Mouse (Mus musculus): ENCODE measurements around the gene Dmrtc2. TPM values are rescaled to one million over a fixed set of nuclear protein-coding genes. Genes with fewer than 3 reads are reported as not detected.
"Not testable (repeated sequence)": the region's sequence is repeated elsewhere in the genome, so short reads cannot be mapped to it uniquely, and the experiment has no call there.

Dmrtc2 gene
- polyA plus RNA-seq, 1 experiment: not detected

DNA sequence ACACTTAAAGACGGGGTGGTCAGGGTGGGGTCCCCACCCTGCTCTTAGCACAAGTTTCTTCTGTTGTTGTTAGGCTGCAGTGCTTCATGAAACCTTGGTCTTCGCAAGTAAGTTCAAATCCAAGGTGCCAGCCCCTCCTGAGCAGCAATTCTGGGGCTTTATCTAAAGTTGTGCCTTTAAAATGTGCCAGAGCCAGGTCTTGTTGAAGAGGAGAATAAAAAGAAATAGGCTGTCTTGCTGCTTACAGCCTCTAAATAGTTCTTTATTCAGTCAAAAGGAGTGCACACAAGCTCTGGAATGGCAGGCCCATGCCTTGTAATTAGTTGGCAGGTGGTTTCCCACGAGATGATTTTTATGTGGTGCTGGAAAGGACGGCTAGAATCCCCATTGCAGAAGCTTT is 17.2 kb downstream of the Dmrtc2 start:
- Histone ChIP-seq H3K36me3 (replicated peaks; ENCODE audit: low read length) (peaks cover 62% of the 10 kb centered on the region), H3K4me3 (replicated peaks) (peak overlapping the region; percentile 100), H3K9me3 (no peaks in the 10 kb centered on the region), H3K4me1 (peaks cover 47% of the 10 kb centered on the region), H3K27me3 (replicated peaks) (no peaks in the 10 kb centered on the region)
- no peak for TF ChIP-seq GATA1 (IDR thresholded peaks at IDR 0.05; ENCODE audit: borderline replicate concordance, low read length)
- no peak for TF ChIP-seq FLI1 (IDR thresholded peaks at IDR 0.05; ENCODE audit: low read length)

DNA sequence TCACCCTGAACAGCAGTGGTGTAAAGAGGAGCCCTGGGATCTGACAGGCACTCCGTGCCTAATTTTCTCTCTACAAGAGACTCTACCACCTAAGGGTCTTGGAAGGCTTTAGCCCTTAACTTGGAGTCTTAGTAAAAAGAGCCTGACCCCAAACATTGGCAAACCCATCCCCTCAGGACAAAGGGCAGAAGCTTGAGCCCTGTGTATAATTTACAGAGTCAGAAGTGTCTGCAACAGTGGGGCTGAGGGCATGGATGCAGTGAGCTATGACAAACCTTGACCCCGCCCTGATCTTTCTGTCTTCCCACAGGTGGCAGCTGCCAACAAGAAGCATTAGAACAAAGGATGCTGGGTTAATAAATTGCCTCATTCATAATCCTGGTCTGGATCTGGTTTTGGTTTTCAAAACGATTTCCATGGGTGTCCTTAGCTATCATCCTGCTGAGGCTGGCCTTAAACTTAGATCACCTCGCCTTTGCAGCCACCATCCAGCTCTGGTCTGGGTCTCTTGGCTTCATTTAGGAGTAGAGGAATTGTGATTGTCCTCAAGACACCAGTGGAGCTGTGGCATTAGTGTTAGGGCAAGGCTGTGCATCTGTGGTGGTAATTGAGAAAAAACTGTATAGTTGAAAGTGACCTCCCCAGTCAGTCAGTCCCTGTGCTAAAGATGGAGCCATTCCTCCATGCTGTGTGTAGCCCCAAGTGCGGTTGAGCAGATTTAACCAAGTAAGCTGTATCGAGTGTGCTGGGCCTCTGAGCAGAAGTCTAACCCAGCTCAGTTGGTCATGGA is 19.8 kb downstream of the Dmrtc2 start:
- peaks cover 44% of the 10 kb centered on the region for H3K4me1 ChIP-seq
- H3K4me3 ChIP-seq (replicated peaks): no peak overlapping the region
- no peaks in the 10 kb centered on the region for H3K9me3 ChIP-seq
- peaks cover 65% of the 10 kb centered on the region for H3K36me3 ChIP-seq (replicated peaks; ENCODE audit: low read length)
- no peak for TF ChIP-seq GATA1 (IDR thresholded peaks at IDR 0.05; ENCODE audit: borderline replicate concordance, low read length)
- no peaks in the 10 kb centered on the region for H3K27me3 ChIP-seq (replicated peaks)

DNA sequence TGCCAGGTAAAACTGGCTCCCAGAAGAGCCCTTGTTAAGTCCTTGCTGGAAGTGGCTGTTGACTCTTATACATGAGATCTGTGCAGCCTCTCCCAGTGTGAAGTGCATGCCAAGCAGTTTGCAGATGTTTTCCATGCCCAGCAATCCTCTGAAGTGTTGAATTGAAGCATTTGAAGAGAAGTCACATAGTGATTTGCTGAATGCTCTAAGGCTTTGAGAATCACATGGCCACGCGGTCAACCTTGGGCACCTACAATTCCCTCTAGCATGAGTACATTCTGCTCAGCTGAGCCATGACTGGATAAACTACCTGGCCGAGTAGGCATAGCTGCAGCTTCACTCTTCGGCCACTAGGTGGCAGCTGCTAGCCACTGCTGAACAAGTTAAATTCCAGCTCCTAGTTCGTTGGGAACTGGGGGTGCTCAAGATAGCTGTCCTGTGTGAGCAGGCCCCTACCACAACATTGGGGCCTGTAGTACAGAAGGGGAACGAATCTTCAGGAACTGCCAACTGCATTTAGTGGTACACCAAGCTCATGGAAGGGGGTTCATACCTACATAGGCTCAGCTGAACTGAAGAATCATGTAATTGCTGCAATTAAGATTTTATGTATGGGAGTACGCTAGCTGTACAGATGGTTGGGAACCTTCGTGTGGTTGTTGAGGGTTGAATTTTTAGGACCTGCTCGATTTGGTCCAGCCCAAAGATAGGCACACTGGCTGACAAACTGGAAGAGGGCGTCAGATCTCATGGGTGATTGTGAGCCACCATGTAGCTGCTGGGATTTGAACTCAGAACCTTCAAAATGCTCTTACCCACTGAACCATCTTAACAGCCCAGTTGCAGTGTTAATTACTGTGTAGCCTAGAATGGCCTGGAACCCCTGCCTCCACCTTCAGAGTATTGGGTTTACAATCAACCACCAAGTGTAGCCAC is 20.7 kb downstream of the Dmrtc2 start:
- Histone ChIP-seq H3K36me3 (replicated peaks; ENCODE audit: low read length) (peaks cover 63% of the 10 kb centered on the region), H3K4me3 (replicated peaks) (no peak overlapping the region), H3K4me1 (peaks cover 42% of the 10 kb centered on the region), H3K9me3 (no peaks in the 10 kb centered on the region), H3K27me3 (replicated peaks) (no peaks in the 10 kb centered on the region)
- no peak for TF ChIP-seq GATA1 (IDR thresholded peaks at IDR 0.05; ENCODE audit: borderline replicate concordance, low read length)
- TF ChIP-seq FLI1 (IDR thresholded peaks at IDR 0.05; ENCODE audit: low read length): no peak

DNA sequence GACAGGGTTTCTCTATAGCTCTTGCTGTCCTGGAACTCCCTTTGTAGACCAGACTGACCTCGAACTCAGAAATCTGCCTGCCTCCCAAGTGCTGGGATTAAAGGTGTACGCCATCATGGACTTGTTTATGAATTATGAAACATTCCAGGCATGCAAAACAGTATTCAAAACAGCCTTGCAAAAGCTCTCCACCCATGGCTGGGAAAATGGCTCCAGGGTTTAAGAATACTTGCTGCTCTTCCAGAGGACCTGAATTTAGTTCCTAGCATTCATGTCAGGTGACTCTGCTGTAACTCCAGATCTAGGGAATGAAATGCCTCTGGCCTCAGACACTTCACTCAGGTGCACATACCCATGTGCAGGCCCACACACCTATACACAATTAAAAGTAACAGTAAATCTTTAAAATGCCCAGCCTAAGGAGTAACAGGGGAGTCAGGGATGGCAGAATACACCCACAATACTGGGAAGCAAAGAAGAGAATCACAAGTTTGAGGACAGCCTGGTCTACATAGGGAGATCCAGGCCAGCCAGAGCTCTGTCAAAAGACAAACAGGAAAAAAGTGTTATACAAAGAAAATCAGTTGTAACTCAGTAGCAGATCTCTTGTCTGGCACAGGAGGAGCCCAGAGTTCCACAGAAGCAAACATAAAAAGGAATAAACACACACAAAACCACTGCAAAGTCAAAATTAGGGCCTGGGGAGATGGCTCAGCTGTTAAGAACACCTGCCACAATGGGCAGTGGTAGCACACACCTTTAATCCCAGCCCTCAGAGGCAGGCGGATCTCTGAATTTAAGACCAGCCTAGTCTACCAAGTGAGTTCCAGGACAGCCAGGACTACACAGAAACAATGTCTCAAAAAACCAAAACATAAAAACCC is 21.6 kb downstream of the Dmrtc2 start:
- Histone ChIP-seq H3K36me3 (replicated peaks; ENCODE audit: low read length) (peaks cover 53% of the 10 kb centered on the region), H3K4me1 (peaks cover 32% of the 10 kb centered on the region), H3K27me3 (replicated peaks) (no peaks in the 10 kb centered on the region), H3K9me3 (no peaks in the 10 kb centered on the region), H3K4me3 (replicated peaks) (no peak overlapping the region)
- no peak for TF ChIP-seq FLI1 (IDR thresholded peaks at IDR 0.05; ENCODE audit: low read length)
- TF ChIP-seq GATA1 (IDR thresholded peaks at IDR 0.05; ENCODE audit: borderline replicate concordance, low read length): no peak

DNA sequence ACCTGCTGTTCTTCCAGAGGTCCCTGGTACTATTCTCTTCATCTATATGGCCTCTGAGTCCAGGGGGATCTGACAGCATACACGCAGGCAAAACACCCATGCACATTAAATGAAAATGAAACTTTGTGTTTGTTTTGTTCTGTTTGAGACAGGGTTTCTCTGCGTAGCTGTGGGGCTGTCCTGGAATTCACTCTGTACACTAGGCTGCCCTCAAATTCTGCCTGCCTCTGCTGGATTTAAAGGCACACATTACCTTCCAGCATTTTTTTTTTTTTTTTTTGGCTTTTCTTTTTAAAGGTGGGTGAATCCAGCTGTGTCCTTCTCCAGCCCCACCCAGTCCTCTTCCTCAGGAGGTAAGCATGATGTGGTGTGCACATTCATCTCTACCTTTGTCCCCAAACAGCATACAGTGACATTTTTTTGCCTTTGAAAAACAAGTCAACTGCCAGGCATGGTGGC is 22.3 kb downstream of the Dmrtc2 start:
- H3K27me3 ChIP-seq (replicated peaks): no peaks in the 10 kb centered on the region
- TF ChIP-seq GATA1 (IDR thresholded peaks at IDR 0.05; ENCODE audit: borderline replicate concordance, low read length) (no peak), FLI1 (IDR thresholded peaks at IDR 0.05; ENCODE audit: low read length) (no peak)
- H3K4me3 ChIP-seq (replicated peaks): no peak overlapping the region
- H3K36me3 ChIP-seq (replicated peaks; ENCODE audit: low read length): peaks cover 47% of the 10 kb centered on the region
- no peaks in the 10 kb centered on the region for H3K9me3 ChIP-seq
- H3K4me1 ChIP-seq: peaks cover 27% of the 10 kb centered on the region

DNA sequence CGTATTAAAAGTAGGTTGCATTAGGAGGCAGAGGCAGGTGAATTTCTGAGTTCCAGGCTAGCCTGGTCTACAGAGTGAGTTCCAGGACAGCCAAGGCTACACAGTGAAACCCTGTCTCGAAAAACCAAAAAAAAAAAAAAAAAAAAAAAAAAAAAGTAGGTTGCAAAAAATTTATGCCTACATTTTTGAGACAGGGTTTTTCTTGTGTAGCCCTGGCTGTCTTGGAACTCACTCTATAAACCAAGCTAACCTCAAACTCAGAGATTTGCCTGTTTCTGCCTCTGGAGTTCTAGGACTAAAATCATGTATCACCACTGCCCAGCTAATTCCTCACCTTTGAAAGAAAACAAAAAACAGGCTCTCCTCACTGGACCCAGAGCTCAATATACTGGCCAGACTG is 25.9 kb downstream of the Dmrtc2 start:
- not testable (repeated sequence) for H3K27me3 ChIP-seq (replicated peaks); H3K9me3 ChIP-seq; H3K4me3 ChIP-seq (replicated peaks)
- peaks cover 14% of the 10 kb centered on the region for H3K4me1 ChIP-seq
- peaks cover 11% of the 10 kb centered on the region for H3K36me3 ChIP-seq (replicated peaks; ENCODE audit: low read length)

DNA sequence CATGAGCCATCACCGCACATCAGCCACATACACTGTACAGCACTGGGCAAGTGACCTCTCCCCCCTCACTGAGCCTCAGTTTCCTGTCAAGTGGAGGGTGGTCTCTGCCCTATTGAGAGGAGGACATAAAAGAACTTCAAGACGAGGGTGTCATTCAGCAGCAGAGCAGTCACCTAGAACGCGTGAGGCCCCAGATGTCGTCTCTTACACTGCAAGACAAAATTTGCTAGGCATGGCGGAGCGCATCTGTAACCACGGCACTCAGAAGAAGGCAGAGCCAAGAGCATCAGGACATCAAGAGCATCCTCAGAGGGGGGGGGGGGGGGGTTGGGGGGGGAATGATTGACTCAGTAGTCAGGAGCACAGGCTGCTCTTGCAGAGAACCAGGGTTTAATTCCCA is 26.4 kb downstream of the Dmrtc2 start:
- no peaks in the 10 kb centered on the region for H3K27me3 ChIP-seq (replicated peaks)
- peaks cover 16% of the 10 kb centered on the region for H3K4me1 ChIP-seq
- H3K36me3 ChIP-seq (replicated peaks; ENCODE audit: low read length): peaks cover 6% of the 10 kb centered on the region
- no peaks in the 10 kb centered on the region for H3K9me3 ChIP-seq
- no peak for TF ChIP-seq GATA1 (IDR thresholded peaks at IDR 0.05; ENCODE audit: borderline replicate concordance, low read length)
- no peak for TF ChIP-seq FLI1 (IDR thresholded peaks at IDR 0.05; ENCODE audit: low read length)
- H3K4me3 ChIP-seq (replicated peaks): no peak overlapping the region

DNA sequence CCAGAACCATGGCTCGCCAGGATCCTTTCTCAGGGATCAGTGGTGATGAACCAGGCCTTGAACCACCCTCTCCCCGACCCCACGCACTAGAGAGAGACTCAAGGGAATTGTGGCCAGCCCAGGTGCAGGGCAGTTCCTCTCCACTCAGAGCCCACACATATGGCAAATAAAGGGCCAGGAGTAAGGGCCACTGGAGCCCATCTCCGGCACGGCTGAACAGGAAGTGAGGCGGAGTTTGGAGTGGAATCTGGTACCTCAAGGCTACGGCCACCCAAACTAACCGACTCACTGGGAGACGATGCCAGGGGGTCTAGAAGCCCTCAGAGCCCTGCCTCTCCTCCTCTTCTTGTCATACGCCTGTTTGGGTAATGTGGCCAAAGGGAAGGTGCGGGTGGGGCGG is 27.4 kb downstream of the Dmrtc2 start, which contains the start of gene Cd79a:
Cd79a (plus strand) TSS at position 158 of the 400 bp plus-strand sequence.
- TF ChIP-seq GATA1 (IDR thresholded peaks at IDR 0.05; ENCODE audit: borderline replicate concordance, low read length) (no peak), FLI1 (IDR thresholded peaks at IDR 0.05; ENCODE audit: low read length) (no peak)
- Histone ChIP-seq H3K9me3 (no peaks in the 10 kb centered on the region), H3K4me1 (peaks cover 23% of the 10 kb centered on the region), H3K4me3 (replicated peaks) (no peak within 1 kb of the TSS), H3K27me3 (replicated peaks) (no peaks in the 10 kb centered on the region), H3K36me3 (replicated peaks; ENCODE audit: low read length) (peaks cover 2% of the 10 kb centered on the region)

DNA sequence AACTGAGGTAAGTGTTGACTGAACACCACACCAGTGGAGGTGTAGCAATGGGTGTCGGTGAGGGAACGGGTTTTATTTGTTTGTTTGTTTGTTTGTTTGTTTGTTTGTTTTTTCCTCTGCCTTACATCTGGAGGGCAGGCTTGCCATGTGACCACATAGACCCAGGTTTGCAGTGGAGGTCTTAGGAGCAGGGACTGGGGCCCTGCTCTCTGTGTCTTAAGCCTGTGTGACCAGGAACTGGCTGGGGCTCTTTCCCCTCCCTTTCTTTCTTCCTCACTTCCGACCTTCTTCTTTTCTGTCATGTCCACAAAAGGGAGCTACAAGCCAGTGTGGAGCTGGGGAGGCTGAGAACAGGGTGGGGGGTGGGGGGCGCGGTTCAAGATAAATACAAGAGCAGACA is 28.1 kb downstream of the Dmrtc2 start:
- no peak overlapping the region for H3K4me3 ChIP-seq (replicated peaks)
- H3K36me3 ChIP-seq (replicated peaks; ENCODE audit: low read length): peaks cover 2% of the 10 kb centered on the region
- no peak for TF ChIP-seq GATA1 (IDR thresholded peaks at IDR 0.05; ENCODE audit: borderline replicate concordance, low read length)
- no peak for TF ChIP-seq FLI1 (IDR thresholded peaks at IDR 0.05; ENCODE audit: low read length)
- no peaks in the 10 kb centered on the region for H3K27me3 ChIP-seq (replicated peaks)
- H3K4me1 ChIP-seq: peaks cover 28% of the 10 kb centered on the region
- no peaks in the 10 kb centered on the region for H3K9me3 ChIP-seq
